Mouse (Mus musculus): ENCODE measurements around the gene Sema6b. TPM values are rescaled to one million over a fixed set of nuclear protein-coding genes. Genes with fewer than 3 reads are reported as not detected.

Gene Sema6b
- polyA plus RNA-seq, 1 experiment, result 1.4 TPM

DNA sequence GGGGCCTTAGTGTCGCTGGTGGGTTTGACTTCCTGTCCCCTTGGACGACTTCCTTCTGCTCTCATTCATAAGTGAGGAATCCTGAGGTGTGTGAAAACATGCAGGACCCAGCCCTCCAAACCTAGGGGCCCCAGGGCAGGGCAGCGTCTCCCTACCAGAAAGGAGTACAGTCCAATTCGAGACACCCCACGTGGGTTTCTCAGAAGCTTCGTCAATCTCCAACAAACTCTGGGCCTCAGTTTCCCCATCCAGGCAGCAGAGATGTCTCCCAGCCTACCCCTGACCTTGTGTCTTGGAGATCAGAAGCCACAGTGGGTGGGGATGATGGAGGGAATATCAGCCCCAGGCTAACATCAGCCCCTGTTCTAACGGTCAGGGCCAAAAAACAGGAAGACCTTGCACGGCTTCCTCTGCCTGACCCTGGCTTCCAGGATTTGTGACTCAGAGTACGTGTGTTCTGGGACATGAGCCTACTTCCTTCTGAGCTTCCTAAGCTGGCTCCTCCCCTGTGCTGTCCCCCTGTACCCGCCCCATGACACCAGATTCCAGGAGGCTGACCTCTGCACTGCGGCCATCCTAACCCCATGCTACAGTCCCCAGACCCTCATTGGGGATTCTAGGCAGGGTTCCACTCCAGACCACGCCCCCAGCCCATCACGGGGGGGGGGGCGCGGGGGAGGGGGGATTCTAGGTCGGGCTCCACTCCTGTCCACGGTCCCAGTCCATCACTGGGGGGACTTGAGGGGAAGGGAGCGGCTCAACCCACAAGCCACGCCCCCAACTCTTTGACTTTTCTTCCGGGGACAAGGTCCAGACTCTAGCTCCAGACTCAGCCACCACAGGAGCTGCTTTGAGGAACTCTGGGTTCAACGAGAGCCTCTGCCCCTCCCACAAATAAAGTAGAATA, 6.4 kb downstream of the Sema6b start:
- no peak overlapping the region for H3ac ChIP-seq (ENCODE audit: control insufficient read depth, insufficient read length)
- no peaks in the 10 kb centered on the region for H3K36me3 ChIP-seq (ENCODE audit: control insufficient read depth, insufficient read depth)
- peak overlapping the region; percentile 82 for H3K4me2 ChIP-seq (ENCODE audit: low read depth)
- H3K27me3 ChIP-seq (ENCODE audit: control insufficient read depth, insufficient read depth, insufficient read length), result peaks cover 25% of the 10 kb centered on the region
- H3K4me3 ChIP-seq, result peak overlapping the region; percentile 13
- H3K79me2 ChIP-seq (ENCODE audit: control insufficient read depth, insufficient read depth), result no peaks in the 10 kb centered on the region
- no peak for TF ChIP-seq REST (IDR thresholded peaks at IDR 0.05; ENCODE audit: insufficient read depth, insufficient read length)
- no peak for TF ChIP-seq MYOG (IDR thresholded peaks at IDR 0.05; ENCODE audit: control insufficient read depth in 1 of 3, insufficient read depth in 1 of 3, insufficient read length in 2 of 3, low read depth in 2 of 3)
- TF ChIP-seq MAX (IDR thresholded peaks at IDR 0.05; ENCODE audit: low read depth), result no peak
- no peak for TF ChIP-seq E2F4 (IDR thresholded peaks at IDR 0.05; ENCODE audit: insufficient read depth)
- TF ChIP-seq TCF3 (IDR thresholded peaks at IDR 0.05; ENCODE audit: insufficient read length, low read depth), result no peak
- no peak for TF ChIP-seq POLR2A (IDR thresholded peaks at IDR 0.05; ENCODE audit: insufficient read length, low read depth)
- TF ChIP-seq MYOD1 (IDR thresholded peaks at IDR 0.05; ENCODE audit: control insufficient read depth in 1 of 3, insufficient read length in 2 of 3, low read depth in 2 of 3), result no peak
- no peak for TF ChIP-seq SRF (IDR thresholded peaks at IDR 0.05; ENCODE audit: control insufficient read depth, insufficient read length, low read depth)
- TF ChIP-seq USF1 (IDR thresholded peaks at IDR 0.05; ENCODE audit: low read depth), result no peak
- no peak for TF ChIP-seq CEBPB (IDR thresholded peaks at IDR 0.05; ENCODE audit: insufficient read depth, poor library complexity, severe bottlenecking)
- TF ChIP-seq POLR2AphosphoS2 (IDR thresholded peaks at IDR 0.05; ENCODE audit: insufficient read length, low read depth), result no peak
- TF ChIP-seq TCF12 (IDR thresholded peaks at IDR 0.05; ENCODE audit: insufficient read depth, poor library complexity, severe bottlenecking), result no peak

GRCm38 (mm10) chr17:56132661-56133060, 7.5 kb downstream of the Sema6b start:
- TF ChIP-seq TCF3 (IDR thresholded peaks at IDR 0.05; ENCODE audit: insufficient read length, low read depth), result no peak
- TF ChIP-seq USF1 (IDR thresholded peaks at IDR 0.05; ENCODE audit: low read depth), result no peak
- TF ChIP-seq SRF (IDR thresholded peaks at IDR 0.05; ENCODE audit: control insufficient read depth, insufficient read length, low read depth), result no peak
- no peak for TF ChIP-seq POLR2AphosphoS2 (IDR thresholded peaks at IDR 0.05; ENCODE audit: insufficient read length, low read depth)
- no peak for TF ChIP-seq CEBPB (IDR thresholded peaks at IDR 0.05; ENCODE audit: insufficient read depth, poor library complexity, severe bottlenecking)
- TF ChIP-seq MYOD1 (IDR thresholded peaks at IDR 0.05; ENCODE audit: control insufficient read depth in 1 of 3, insufficient read length in 2 of 3, low read depth in 2 of 3), result no peak
- no peak for TF ChIP-seq E2F4 (IDR thresholded peaks at IDR 0.05; ENCODE audit: insufficient read depth)
- Histone ChIP-seq H3ac (ENCODE audit: control insufficient read depth, insufficient read length) (no peak overlapping the region), H3K79me2 (ENCODE audit: control insufficient read depth, insufficient read depth) (no peaks in the 10 kb centered on the region), H3K4me3 (no peak overlapping the region), H3K36me3 (ENCODE audit: control insufficient read depth, insufficient read depth) (no peaks in the 10 kb centered on the region), H3K4me2 (ENCODE audit: low read depth) (no peak overlapping the region), H3K27me3 (ENCODE audit: control insufficient read depth, insufficient read depth, insufficient read length) (peaks cover 23% of the 10 kb centered on the region)

DNA sequence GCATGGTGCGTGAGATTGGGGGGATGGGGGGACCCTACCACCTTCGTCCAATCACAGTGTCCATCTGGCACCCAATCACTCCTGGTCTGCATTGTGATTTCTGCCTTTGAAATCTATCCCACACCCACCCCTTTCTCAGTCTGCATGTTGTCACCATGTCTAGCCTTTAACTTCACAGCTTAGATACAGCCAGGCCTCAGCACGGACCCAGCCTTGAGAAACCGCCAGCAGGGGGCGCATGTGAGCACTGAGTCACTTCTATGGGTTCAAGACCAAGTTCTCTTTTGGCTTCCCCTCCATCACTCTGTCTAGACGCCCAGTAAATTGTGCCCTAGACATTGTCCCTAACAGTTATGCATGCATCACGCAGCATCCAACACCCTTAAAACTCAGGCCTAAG, 8.3 kb downstream of the Sema6b start:
- Histone ChIP-seq H3K36me3 (ENCODE audit: control insufficient read depth, insufficient read depth) (no peaks in the 10 kb centered on the region), H3K4me3 (no peak overlapping the region), H3K27me3 (ENCODE audit: control insufficient read depth, insufficient read depth, insufficient read length) (peaks cover 28% of the 10 kb centered on the region)

DNA sequence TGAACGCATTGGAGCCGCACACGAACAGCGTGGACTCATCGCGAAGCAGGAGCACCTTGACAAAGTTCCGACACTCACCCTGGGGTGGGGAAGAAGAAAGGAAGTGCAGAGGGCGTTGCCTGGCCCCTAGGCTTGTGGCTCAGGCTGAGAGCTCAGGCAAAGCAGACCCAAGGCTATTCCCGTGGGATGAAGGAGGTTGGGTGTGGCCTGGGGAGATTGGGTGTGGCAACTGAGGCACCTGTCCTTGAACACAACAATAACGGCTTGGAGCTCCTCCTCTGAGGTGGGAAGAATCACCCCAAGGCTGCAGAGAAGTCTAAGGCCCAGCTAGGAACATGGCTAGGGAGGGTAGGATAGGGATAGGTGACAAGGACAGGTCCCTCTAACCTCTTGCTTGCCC, 9.0 kb downstream of the Sema6b start:
- H3K36me3 ChIP-seq (ENCODE audit: control insufficient read depth, insufficient read depth), result no peaks in the 10 kb centered on the region
- H3K27me3 ChIP-seq (ENCODE audit: control insufficient read depth, insufficient read depth, insufficient read length), result peaks cover 28% of the 10 kb centered on the region
- no peak for TF ChIP-seq MAX (IDR thresholded peaks at IDR 0.05; ENCODE audit: low read depth)
- H3K4me3 ChIP-seq, result no peak overlapping the region
- H3K79me2 ChIP-seq (ENCODE audit: control insufficient read depth, insufficient read depth), result no peaks in the 10 kb centered on the region
- H3ac ChIP-seq (ENCODE audit: control insufficient read depth, insufficient read length), result no peak overlapping the region
- no peak overlapping the region for H3K4me2 ChIP-seq (ENCODE audit: low read depth)

More for the DNA sequence above, 8.3 kb downstream of the Sema6b start:
- no peak overlapping the region for H3ac ChIP-seq (ENCODE audit: control insufficient read depth, insufficient read length)
- H3K79me2 ChIP-seq (ENCODE audit: control insufficient read depth, insufficient read depth), result no peaks in the 10 kb centered on the region
- TF ChIP-seq USF1 (IDR thresholded peaks at IDR 0.05; ENCODE audit: low read depth) (no peak), TCF3 (IDR thresholded peaks at IDR 0.05; ENCODE audit: insufficient read length, low read depth) (no peak), CEBPB (IDR thresholded peaks at IDR 0.05; ENCODE audit: insufficient read depth, poor library complexity, severe bottlenecking) (no peak), POLR2A (IDR thresholded peaks at IDR 0.05; ENCODE audit: insufficient read length, low read depth) (no peak), E2F4 (IDR thresholded peaks at IDR 0.05; ENCODE audit: insufficient read depth) (no peak), REST (IDR thresholded peaks at IDR 0.05; ENCODE audit: insufficient read depth, insufficient read length) (no peak), MAX (IDR thresholded peaks at IDR 0.05; ENCODE audit: low read depth) (no peak), TCF12 (IDR thresholded peaks at IDR 0.05; ENCODE audit: insufficient read depth, poor library complexity, severe bottlenecking) (no peak), POLR2AphosphoS2 (IDR thresholded peaks at IDR 0.05; ENCODE audit: insufficient read length, low read depth) (no peak), MYOG (IDR thresholded peaks at IDR 0.05; ENCODE audit: control insufficient read depth in 1 of 3, insufficient read depth in 1 of 3, insufficient read length in 2 of 3, low read depth in 2 of 3) (no peak), SRF (IDR thresholded peaks at IDR 0.05; ENCODE audit: control insufficient read depth, insufficient read length, low read depth) (no peak), MYOD1 (IDR thresholded peaks at IDR 0.05; ENCODE audit: control insufficient read depth in 1 of 3, insufficient read length in 2 of 3, low read depth in 2 of 3) (no peak)
- H3K4me2 ChIP-seq (ENCODE audit: low read depth), result no peak overlapping the region

DNA sequence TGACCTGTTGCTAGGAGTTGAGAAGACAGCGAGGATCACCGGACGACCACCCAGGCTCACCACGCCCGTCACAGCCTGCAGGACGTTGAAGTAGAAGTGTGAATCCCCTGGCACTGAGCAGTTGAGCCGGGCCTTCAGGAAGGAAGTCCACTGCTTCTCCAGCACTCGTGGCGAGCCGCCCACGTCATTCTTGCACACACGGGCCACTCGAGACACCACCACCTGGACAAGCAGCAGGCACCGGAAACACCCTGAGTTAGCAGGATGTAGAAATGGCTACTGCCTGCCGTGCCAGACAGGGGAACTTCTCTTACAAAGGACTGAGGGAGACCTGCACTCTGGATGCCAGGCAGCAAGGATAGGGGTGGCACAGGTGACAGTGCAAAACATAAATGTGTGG, 11.9 kb downstream of the Sema6b start:
- H3K4me3 ChIP-seq, result no peak overlapping the region
- H3K36me3 ChIP-seq (ENCODE audit: control insufficient read depth, insufficient read depth), result no peaks in the 10 kb centered on the region
- TF ChIP-seq E2F4 (IDR thresholded peaks at IDR 0.05; ENCODE audit: insufficient read depth) (no peak), USF1 (IDR thresholded peaks at IDR 0.05; ENCODE audit: low read depth) (no peak), MYOG (IDR thresholded peaks at IDR 0.05; ENCODE audit: control insufficient read depth in 1 of 3, insufficient read depth in 1 of 3, insufficient read length in 2 of 3, low read depth in 2 of 3) (no peak), REST (IDR thresholded peaks at IDR 0.05; ENCODE audit: insufficient read depth, insufficient read length) (no peak), MYOD1 (IDR thresholded peaks at IDR 0.05; ENCODE audit: control insufficient read depth in 1 of 3, insufficient read length in 2 of 3, low read depth in 2 of 3) (no peak), TCF12 (IDR thresholded peaks at IDR 0.05; ENCODE audit: insufficient read depth, poor library complexity, severe bottlenecking) (no peak), CEBPB (IDR thresholded peaks at IDR 0.05; ENCODE audit: insufficient read depth, poor library complexity, severe bottlenecking) (no peak)
- no peak overlapping the region for H3K4me2 ChIP-seq (ENCODE audit: low read depth)
- no peak overlapping the region for H3ac ChIP-seq (ENCODE audit: control insufficient read depth, insufficient read length)
- no peaks in the 10 kb centered on the region for H3K79me2 ChIP-seq (ENCODE audit: control insufficient read depth, insufficient read depth)
- peaks cover 26% of the 10 kb centered on the region for H3K27me3 ChIP-seq (ENCODE audit: control insufficient read depth, insufficient read depth, insufficient read length)

Measured in myocyte (in vitro differentiated cells).